Mouse (Mus musculus) cerebellum, adult 2 months (tissue): ENCODE data around the gene Hsfy2. TPM values are rescaled to one million over a fixed set of nuclear protein-coding genes. Genes with fewer than 3 reads are reported as not detected.
A peak's percentile ranks its signal among the peaks of the same experiment; 100 is the strongest.

Source experiments
- DNase-seq, 2 experiments: peaks; one replicate each; pipeline ENCODE4 v3.0.0; 2021
- H3K27ac ChIP-seq: fragments of 200-500 bp; 2 replicates; pipeline ENCODE4 v1.5.1; 2012; ENCODE audit warnings: low read length, control low read depth, inconsistent platforms; ENCODE audit not compliant: insufficient read depth
- H3K27me3 ChIP-seq: fragments of 200-500 bp; 2 replicates; pipeline ENCODE4 v1.6.1; 2012; ENCODE audit warnings: inconsistent platforms, mild to moderate bottlenecking, low read length, moderate library complexity; ENCODE audit not compliant: control insufficient read depth, insufficient read depth
- H3K4me1 ChIP-seq: fragments of 200-500 bp; 2 replicates; pipeline ENCODE4 v1.6.1; 2011; ENCODE audit warnings: low read length; ENCODE audit not compliant: control insufficient read depth, insufficient read depth
- H3K4me3 ChIP-seq: fragments of 200-500 bp; replicated peaks from 2 replicates; pipeline ENCODE3; 2011; ENCODE audit warnings: mild to moderate bottlenecking, low read depth, low read length, control low read depth; ENCODE audit not compliant: insufficient read depth
- CTCF ChIP-seq: fragments of 200-500 bp; IDR thresholded peaks from 2 replicates; pipeline ENCODE4 v1.5.1; 2011; ENCODE audit warnings: low read depth, mild to moderate bottlenecking, control low read depth, low read length, moderate library complexity, borderline replicate concordance; ENCODE audit not compliant: insufficient read depth
- POLR2A ChIP-seq: fragments of 200-500 bp; IDR thresholded peaks from 2 replicates; pipeline ENCODE4 v1.6.1; 2011; ENCODE audit warnings: low read length, control low read depth, borderline replicate concordance; ENCODE audit not compliant: insufficient read depth
- WGBS: fragments of 180-500 bp; shearing (Covaris S2); methylation state at CpG from one replicate; pipeline ENCODE4 v1.1.7; 2018; 5-methylcytosine and 5-hydroxymethylcytosine counted together
- polyA plus RNA-seq: library from polyadenylated mRNA; depleted of rRNA; stranded (reverse); fragments of >200 nt; gene quantifications from 2 replicates; pipeline ENCODE4 v1.2.3, GENCODE M21; 2012

The Hsfy2 gene
- polyA plus RNA-seq, 1 experiment, result not detected

GRCm38 (mm10) chr1:56664606-56665005 lies 27.4 kb upstream of the Hsfy2 start:
- Histone ChIP-seq H3K27me3 (no peaks in the 10 kb centered on the region), H3K4me1 (no peaks in the 10 kb centered on the region), H3K27ac (no peak overlapping the region), H3K4me3 (no peak overlapping the region)
- TF ChIP-seq CTCF (no peak), POLR2A (no peak)
- no peak for DNase-seq
- 90% methylated on average over 3 of the region's 3 CpGs for WGBS

DNA sequence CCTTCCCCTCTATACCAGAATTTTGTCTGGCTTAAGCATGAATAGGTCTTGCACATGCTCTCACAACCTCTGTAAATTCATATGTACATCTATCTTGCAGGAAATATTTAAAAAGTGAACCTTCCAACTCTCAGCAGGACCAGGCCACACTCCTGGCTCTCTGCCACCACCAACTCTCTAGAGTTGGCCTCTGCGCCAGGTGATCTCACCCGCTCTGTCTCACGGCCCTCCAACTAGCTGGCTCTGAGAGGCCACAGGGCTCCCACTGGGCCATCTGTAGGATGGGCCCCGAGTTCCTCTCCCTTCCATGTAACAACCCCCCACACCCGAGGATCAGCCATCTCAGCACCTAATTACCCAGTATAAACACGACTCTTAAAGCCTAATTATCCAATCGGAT lies 10.4 kb downstream of the Hsfy2 start:
- WGBS, result 33% methylated on average over 7 of the region's 7 CpGs
- Histone ChIP-seq H3K27ac (no peak overlapping the region), H3K4me1 (no peaks in the 10 kb centered on the region), H3K4me3 (no peak overlapping the region), H3K27me3 (no peaks in the 10 kb centered on the region)
- peak; percentile 47 to 69 for DNase-seq
- TF ChIP-seq POLR2A (no peak), CTCF (no peak)

- H3K27me3 ChIP-seq, result no peaks in the 10 kb centered on the region
- no peaks in the 10 kb centered on the region for H3K4me1 ChIP-seq
- TF ChIP-seq CTCF, result no peak
- TF ChIP-seq POLR2A, result no peak
- no peak overlapping the region for H3K27ac ChIP-seq
- no peak for DNase-seq
- 92% methylated on average over 3 of the region's 3 CpGs for WGBS
- no peak overlapping the region for H3K4me3 ChIP-seq
Measured at GRCm38 (mm10) chr1:56624304-56624703, 12.9 kb downstream of the Hsfy2 start.

- Histone ChIP-seq H3K4me3 (no peak overlapping the region), H3K4me1 (no peaks in the 10 kb centered on the region), H3K27me3 (no peaks in the 10 kb centered on the region), H3K27ac (no peak overlapping the region)
- WGBS, result 93% methylated on average over 1 of the region's 1 CpGs
- no peak for DNase-seq
- TF ChIP-seq CTCF (no peak), POLR2A (no peak)
Measured at GRCm38 (mm10) chr1:56612384-56612783, 24.9 kb downstream of the Hsfy2 start.
